ENCODE assay signal across 24 mouse cellular contexts in the genomic region with DNA sequence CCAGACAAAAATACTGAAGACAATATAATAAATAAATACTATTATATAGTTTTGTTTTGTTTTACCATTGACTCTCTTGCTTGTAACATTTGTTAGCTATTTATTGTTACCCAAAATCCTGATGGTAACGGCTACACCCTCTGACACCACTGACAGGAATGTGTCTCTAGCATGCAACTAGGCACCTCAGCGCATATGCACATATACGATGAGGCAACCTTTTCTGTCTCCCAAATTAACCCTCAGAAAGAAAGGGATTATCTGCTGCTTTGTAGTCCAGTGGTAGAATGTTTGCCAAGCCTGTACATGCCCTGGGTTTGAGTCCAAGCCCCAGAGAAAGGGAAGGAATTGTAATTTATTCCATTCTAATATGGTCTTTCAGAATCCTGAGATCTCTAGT. TPM values are rescaled to one million over a fixed set of nuclear protein-coding genes. Genes with fewer than 3 reads are reported as not detected.
DNase-seq lines count a peak whose midpoint lies in the region; ATAC-seq lines count a peak whose summit lies in the region.
"Had no signal": no experiment of that assay in that cellular context is flagged by ENCODE, and none has a peak within 500 bp of the region (broad histone marks: within the 10 kb centered on the region; RNA-seq: fewer than 3 reads in every experiment).

No protein-coding gene starts in this region.

- whole genome bisulfite sequencing in forebrain, embryonic 16.5 days: 76% methylated on average over 3 of the region's 3 CpGs

- no peak for ATAC-seq in inflammation-experienced regulatory T-cells, adult 6 months
- no peak for ATAC-seq in forebrain, embryonic 16.5 days
- ATAC-seq: activated CD4-positive, CD25-positive, alpha-beta regulatory T cell, adult 4 months; CD4-positive, CD25-positive, alpha-beta regulatory T cell, adult 4 months; Patski had no signal

- no peak overlapping the region for H3K9ac ChIP-seq in forebrain, embryonic 16.5 days (replicated peaks; ENCODE audit: low read depth, low read length)

- H3K4me1 ChIP-seq in forebrain, embryonic 16.5 days (replicated peaks; ENCODE audit: control insufficient read depth, insufficient read depth, low read length): no peaks in the 10 kb centered on the region

- H3K36me3 ChIP-seq in forebrain, embryonic 16.5 days (ENCODE audit: control insufficient read depth, insufficient read depth): no peaks in the 10 kb centered on the region
- H3K36me3 ChIP-seq: G1E had no signal

- no peaks in the 10 kb centered on the region for H3K27me3 ChIP-seq in forebrain, embryonic 16.5 days (replicated peaks; ENCODE audit: control insufficient read depth, insufficient read depth, low read length)
- H3K27me3 ChIP-seq: CH12.LX, Patski had no signal

- H3K9me3 ChIP-seq in forebrain, embryonic 16.5 days (ENCODE audit: control insufficient read depth, low read length): no peaks in the 10 kb centered on the region
- H3K9me3 ChIP-seq: G1E had no signal

- DNase-seq in ES-CJ7 (ENCODE audit: low read depth, low spot score) (peak; percentile 54), R1 (ENCODE audit: low read depth, low spot score) (peak; percentile 49), ZHBTc4 (ENCODE audit: low read depth, low spot score) (peak; percentile 55)
- DNase-seq in spleen, adult 18-20 months: no peak
- DNase-seq: adrenal gland, adult 2 months; adrenal gland, adult 8-10 months; adrenal gland, postnatal 10 days; adrenal gland, postnatal 14 days; adrenal gland, postnatal 25 days; adrenal gland, postnatal 36 days; B cell, adult 2 months; cerebellum, adult 11 months; cerebellum, adult 11-12 months; cerebellum, adult 18-20 months; cerebellum, adult 2 months; cerebellum, adult 8-10 months; cerebellum, adult 9-10 months had no signal

- no peak overlapping the region for H3K4me3 ChIP-seq in forebrain, embryonic 16.5 days (replicated peaks; ENCODE audit: low read length)

- H3K4me2 ChIP-seq in forebrain, embryonic 16.5 days (ENCODE audit: low read length): no peak overlapping the region

- no peak overlapping the region for H3K27ac ChIP-seq in forebrain, embryonic 16.5 days (ENCODE audit: low read length)

RNA-seq across cellular contexts. Expression of a gene that starts 29.8 kb away (rescaled TPM):
- 10 to 100 TPM; 63.9 to 72.9 (median 64.9) TPM for polyA plus RNA-seq in inflammation-experienced regulatory T-cells, adult 6 months (2017; shearing (Covaris generic))
- 207 and 223 TPM in 2 replicates for polyA plus RNA-seq in forebrain, embryonic 16.5 days (2015; fragmentation: Nextera tagmentation; extraction: Ambion mirVana)

RNA-seq across cellular contexts. Expression of a gene that starts 56.6 kb away (rescaled TPM):
- under 1 TPM; 0.15 to 0.28 (median 0.19) TPM for polyA plus RNA-seq in inflammation-experienced regulatory T-cells, adult 6 months (2017; shearing (Covaris generic))
- polyA plus RNA-seq in forebrain, embryonic 16.5 days (2015; fragmentation: Nextera tagmentation; extraction: Ambion mirVana): 2.7 and 3.6 TPM in 2 replicates

Comparison
In these comparisons a context has a peak if more than half of its experiments do, and no peak if none do; other contexts are left out.
1. DNase-seq: peak in ES-CJ7 (single experiment), R1 (single experiment) and ZHBTc4 (single experiment); none in spleen, adult 18-20 months (0 of 2).